Mouse (Mus musculus): ENCODE data around the gene Bcl2l13. TPM values are rescaled to one million over a fixed set of nuclear protein-coding genes. Genes with fewer than 3 reads are reported as not detected.
A peak's percentile ranks its signal among the peaks of the same experiment; 100 is the strongest.

Bcl2l13 gene
- total and polyA plus RNA-seq, 3 experiments: 43.7 to 49.9 TPM; not detected in 1

DNA sequence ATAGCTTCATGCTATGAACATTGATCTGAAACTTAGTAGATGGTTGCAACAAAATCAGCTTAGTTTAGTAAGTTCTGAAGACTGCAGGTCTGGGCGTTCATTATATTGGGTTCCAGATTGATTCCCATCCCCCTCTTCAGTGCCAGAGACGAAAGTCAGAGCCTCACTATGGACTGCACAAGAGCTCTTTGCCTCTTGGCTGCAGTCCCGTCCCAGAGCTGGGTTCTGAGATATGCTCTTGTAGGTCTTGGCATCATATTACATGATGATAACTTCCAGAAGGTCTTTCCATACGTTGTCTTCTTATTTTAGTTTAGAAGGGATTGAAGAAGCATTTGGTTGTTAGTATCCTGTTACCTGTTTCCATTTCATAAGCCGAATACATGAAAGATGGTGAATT lies 43.0 kb downstream of the Bcl2l13 start:
- DNase-seq (ENCODE audit: low read depth, low spot score): no peak
- H3K79me2 ChIP-seq (ENCODE audit: control insufficient read depth, insufficient read depth, low read length, poor library complexity): no peaks in the 10 kb centered on the region
- peaks cover 3 to 37% of the 10 kb centered on the region in 2 experiments for H3K36me3 ChIP-seq (ENCODE audit: control insufficient read depth in 1 of 2, insufficient read depth in 2 of 2, low read length in 2 of 2)
- no peaks in the 10 kb centered on the region for H3K27me3 ChIP-seq (ENCODE audit: control insufficient read depth in 1 of 2, insufficient read depth in 2 of 2, low read length in 2 of 2)
- no peaks in the 10 kb centered on the region for H3K9me3 ChIP-seq (replicated peaks; ENCODE audit: insufficient read depth, low read length)
- TF ChIP-seq E2F4 (IDR thresholded peaks at IDR 0.05; ENCODE audit: borderline replicate concordance, low read depth, low read length): no peak
- TF ChIP-seq NRF1 (IDR thresholded peaks at IDR 0.05; ENCODE audit: insufficient read depth, low read depth, low read length, poor library complexity, severe bottlenecking): no peak
- no peak for TF ChIP-seq ZNF384 (IDR thresholded peaks at IDR 0.05; ENCODE audit: low read depth, low read length)
- TF ChIP-seq EP300 (IDR thresholded peaks at IDR 0.05; ENCODE audit: low read depth in 1 of 2, low read length in 2 of 2): 0 out of 4 replicates have a peak, but pooled peaks of 1 of the 2 experiments have one; percentile 14
- no peak for TF ChIP-seq SMC3 (IDR thresholded peaks at IDR 0.05; ENCODE audit: low read depth, low read length)
- 0 out of 4 replicates have a peak, but pooled peaks cover 2% of the 10 kb centered on the region in 2 experiments for H3K4me1 ChIP-seq (ENCODE audit: control insufficient read depth in 1 of 2, insufficient read depth in 2 of 2, low read length in 2 of 2)
- H3K9ac ChIP-seq (ENCODE audit: control insufficient read depth, low read depth, low read length, poor library complexity, severe bottlenecking): no peak overlapping the region
- no peak overlapping the region for H3K27ac ChIP-seq (ENCODE audit: control insufficient read depth, low read depth, low read length)
- no peak overlapping the region for H3K4me3 ChIP-seq (ENCODE audit: control insufficient read depth in 1 of 2, insufficient read depth in 1 of 2, low read depth in 2 of 2, low read length in 2 of 2)

DNA sequence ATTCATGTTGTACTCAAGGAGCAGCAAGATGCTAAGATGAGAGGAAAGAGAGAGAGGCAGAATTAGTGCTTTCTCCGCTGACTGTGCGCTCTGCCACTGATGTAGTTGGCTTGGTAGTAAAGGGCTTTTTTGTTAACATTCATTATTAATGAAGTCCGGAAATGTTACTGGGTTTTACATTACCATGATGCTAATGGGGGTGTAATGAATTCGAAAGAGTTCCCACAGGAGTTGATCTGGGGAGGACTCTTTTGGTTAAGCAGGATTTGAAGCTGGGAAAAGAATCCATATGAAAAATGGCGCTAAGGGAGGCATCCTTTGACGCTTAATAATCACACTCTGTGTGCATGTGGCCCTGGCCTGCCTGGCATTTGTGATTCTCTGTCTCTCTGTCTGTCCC lies 48.4 kb downstream of the Bcl2l13 start:
- Histone ChIP-seq H3K9ac (ENCODE audit: control insufficient read depth, low read depth, low read length, poor library complexity, severe bottlenecking) (no peak overlapping the region), H3K4me1 (ENCODE audit: control insufficient read depth in 1 of 2, insufficient read depth in 2 of 2, low read length in 2 of 2) (no peaks in the 10 kb centered on the region), H3K27ac (ENCODE audit: control insufficient read depth, low read depth, low read length) (no peak overlapping the region), H3K27me3 (ENCODE audit: control insufficient read depth in 1 of 2, insufficient read depth in 2 of 2, low read length in 2 of 2) (no peaks in the 10 kb centered on the region), H3K9me3 (replicated peaks; ENCODE audit: insufficient read depth, low read length) (no peaks in the 10 kb centered on the region), H3K4me3 (ENCODE audit: control insufficient read depth in 1 of 2, insufficient read depth in 1 of 2, low read depth in 2 of 2, low read length in 2 of 2) (no peak overlapping the region), H3K79me2 (ENCODE audit: control insufficient read depth, insufficient read depth, low read length, poor library complexity) (no peaks in the 10 kb centered on the region), H3K36me3 (ENCODE audit: control insufficient read depth in 1 of 2, insufficient read depth in 2 of 2, low read length in 2 of 2) (peaks cover 0 to 31% of the 10 kb centered on the region in 2 experiments; a peak in 2 of 4 replicates)
- TF ChIP-seq MYC (IDR thresholded peaks at IDR 0.05; ENCODE audit: low read depth, low read length) (no peak), KAT2A (conservative IDR thresholded peaks at IDR 0.05; ENCODE audit: low read depth, low read length) (no peak), CHD2 (IDR thresholded peaks at IDR 0.05; ENCODE audit: low read length) (no peak), MAX (IDR thresholded peaks at IDR 0.05; ENCODE audit: low read length) (no peak), RCOR1 (IDR thresholded peaks at IDR 0.05; ENCODE audit: low read depth, low read length) (no peak), RAD21 (IDR thresholded peaks at IDR 0.05; ENCODE audit: low read depth, low read length) (no peak), USF1 (IDR thresholded peaks at IDR 0.05; ENCODE audit: low read depth, low read length) (no peak), NELFE (IDR thresholded peaks at IDR 0.05; ENCODE audit: low read depth, low read length) (no peak), EP300 (IDR thresholded peaks at IDR 0.05; ENCODE audit: low read depth in 1 of 2, low read length in 2 of 2) (no peak), TBP (IDR thresholded peaks at IDR 0.05; ENCODE audit: low read depth, low read length) (no peak), ZKSCAN1 (IDR thresholded peaks at IDR 0.05; ENCODE audit: low read depth, low read length) (no peak), NRF1 (IDR thresholded peaks at IDR 0.05; ENCODE audit: insufficient read depth, low read depth, low read length, poor library complexity, severe bottlenecking) (no peak)
- no peak for DNase-seq (ENCODE audit: low read depth, low spot score)

DNA sequence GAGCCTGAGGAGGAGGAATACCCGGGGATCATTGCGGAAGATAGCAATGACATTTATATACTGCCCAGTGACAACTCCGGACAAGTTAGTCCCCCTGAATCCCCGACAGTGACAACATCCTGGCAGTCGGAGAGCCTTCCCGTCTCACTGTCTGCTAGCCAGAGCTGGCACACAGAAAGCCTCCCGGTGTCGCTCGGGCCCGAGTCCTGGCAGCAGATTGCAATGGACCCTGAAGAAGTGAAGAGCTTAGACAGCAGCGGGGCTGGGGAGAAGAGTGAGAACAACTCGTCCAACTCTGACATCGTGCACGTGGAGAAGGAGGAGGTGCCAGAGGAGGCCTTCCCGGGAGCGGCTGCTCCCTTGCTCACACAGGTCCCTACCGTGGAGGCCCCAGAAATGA lies 50.7 kb downstream of the Bcl2l13 start:
- no peak overlapping the region for H3K9ac ChIP-seq (ENCODE audit: control insufficient read depth, low read depth, low read length, poor library complexity, severe bottlenecking)
- peaks cover 0 to 31% of the 10 kb centered on the region in 2 experiments; a peak in 2 of 4 replicates for H3K36me3 ChIP-seq (ENCODE audit: control insufficient read depth in 1 of 2, insufficient read depth in 2 of 2, low read length in 2 of 2)
- no peak overlapping the region for H3K27ac ChIP-seq (ENCODE audit: control insufficient read depth, low read depth, low read length)
- no peak overlapping the region for H3K4me3 ChIP-seq (ENCODE audit: control insufficient read depth in 1 of 2, insufficient read depth in 1 of 2, low read depth in 2 of 2, low read length in 2 of 2)
- H3K79me2 ChIP-seq (ENCODE audit: control insufficient read depth, insufficient read depth, low read length, poor library complexity): no peaks in the 10 kb centered on the region
- no peaks in the 10 kb centered on the region for H3K4me1 ChIP-seq (ENCODE audit: control insufficient read depth in 1 of 2, insufficient read depth in 2 of 2, low read length in 2 of 2)
- no peaks in the 10 kb centered on the region for H3K9me3 ChIP-seq (replicated peaks; ENCODE audit: insufficient read depth, low read length)
- no peaks in the 10 kb centered on the region for H3K27me3 ChIP-seq (ENCODE audit: control insufficient read depth in 1 of 2, insufficient read depth in 2 of 2, low read length in 2 of 2)
- no peak for DNase-seq (ENCODE audit: low read depth, low spot score)
- TF ChIP-seq TCF12 (IDR thresholded peaks at IDR 0.05; ENCODE audit: low read depth, low read length) (no peak), TBP (IDR thresholded peaks at IDR 0.05; ENCODE audit: low read depth, low read length) (no peak), GATA1 (IDR thresholded peaks at IDR 0.05; ENCODE audit: low read depth, low read length) (no peak), ZNF384 (IDR thresholded peaks at IDR 0.05; ENCODE audit: low read depth, low read length) (no peak), EP300 (IDR thresholded peaks at IDR 0.05; ENCODE audit: low read depth in 1 of 2, low read length in 2 of 2) (no peak), RCOR1 (IDR thresholded peaks at IDR 0.05; ENCODE audit: low read depth, low read length) (no peak), CHD2 (IDR thresholded peaks at IDR 0.05; ENCODE audit: low read length) (no peak), POLR2A (IDR thresholded peaks at IDR 0.05; ENCODE audit: control insufficient read depth in 1 of 2, insufficient read depth in 1 of 2, low read depth in 1 of 2, low read length in 2 of 2, poor library complexity in 1 of 2) (no peak), POLR2AphosphoS2 (IDR thresholded peaks at IDR 0.05; ENCODE audit: low read length) (no peak), ZC3H11A (IDR thresholded peaks at IDR 0.05; ENCODE audit: low read depth, low read length) (no peak), UBTF (IDR thresholded peaks at IDR 0.05; ENCODE audit: borderline replicate concordance, insufficient read depth, low read depth, low read length) (no peak), CTCF (IDR thresholded peaks at IDR 0.05 in 2 of 3, conservative IDR thresholded peaks at IDR 0.05 in 1 of 3; ENCODE audit: control insufficient read depth in 1 of 3, insufficient read depth in 1 of 3, low read depth in 2 of 3, low read length in 3 of 3, poor library complexity in 1 of 3, severe bottlenecking in 1 of 3) (no peak), MAFK (IDR thresholded peaks at IDR 0.05; ENCODE audit: borderline replicate concordance, low read depth, low read length) (no peak), E2F4 (IDR thresholded peaks at IDR 0.05; ENCODE audit: borderline replicate concordance, low read depth, low read length) (no peak), MYB (IDR thresholded peaks at IDR 0.05; ENCODE audit: low read depth, low read length) (no peak), SMC3 (IDR thresholded peaks at IDR 0.05; ENCODE audit: low read depth, low read length) (no peak), SIN3A (IDR thresholded peaks at IDR 0.05; ENCODE audit: low read length) (no peak), ELF1 (IDR thresholded peaks at IDR 0.05; ENCODE audit: low read depth, low read length) (no peak)

All from MEL (cell line).